Mouse (Mus musculus): ENCODE measurements at regions not wholly inside any gene's neighbourhood (a gene's known extent, or its start where the extent isn't known, plus 50 kb on each side); places are given as distances from the start of the nearest gene placed in this dataset.

DNA sequence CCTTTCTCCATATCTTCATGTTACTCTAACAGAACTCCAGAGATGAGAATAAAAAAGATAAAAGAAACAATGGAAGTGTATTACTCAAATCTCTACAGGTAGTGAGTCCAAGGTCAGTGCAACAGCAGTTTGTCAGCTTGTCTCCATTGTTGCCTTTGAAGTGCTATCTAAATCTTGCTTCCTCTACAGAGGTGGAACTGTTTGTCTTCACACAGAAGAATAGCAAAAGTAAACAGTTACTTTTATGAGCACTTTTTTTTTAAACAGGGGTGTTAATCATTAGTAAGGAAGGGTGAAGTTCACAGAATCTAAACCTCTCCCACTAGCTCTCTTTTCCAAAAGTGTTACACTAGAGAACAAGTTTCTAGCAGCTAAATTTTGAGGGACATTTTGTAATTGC is 906.0 kb upstream of the Slc10a2 start:
- no peak for ATAC-seq (ENCODE audit: insufficient number of reproducible peaks, low FRiP score, low TSS enrichment)

DNA sequence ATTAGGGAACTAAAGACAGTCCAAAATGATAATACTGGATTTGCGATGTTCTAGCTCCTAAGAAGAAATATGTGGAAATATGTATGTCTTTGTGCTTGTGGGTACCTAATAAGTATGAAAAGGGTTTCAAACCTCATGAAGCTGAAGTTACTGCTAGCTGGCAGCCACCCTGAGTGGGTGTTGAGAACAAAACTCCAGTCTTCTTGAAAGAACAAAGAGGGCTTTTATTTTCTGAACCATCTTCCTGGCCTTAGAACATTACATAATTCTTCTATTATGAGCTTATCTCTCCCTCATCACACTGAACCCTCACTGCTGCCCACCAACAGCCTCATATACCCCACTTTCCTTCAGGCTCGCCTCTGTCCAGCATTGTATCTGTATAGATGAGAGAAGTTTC is 905.6 kb upstream of the Slc10a2 start:
- ATAC-seq (ENCODE audit: insufficient number of reproducible peaks, low FRiP score, low TSS enrichment): no peak

DNA sequence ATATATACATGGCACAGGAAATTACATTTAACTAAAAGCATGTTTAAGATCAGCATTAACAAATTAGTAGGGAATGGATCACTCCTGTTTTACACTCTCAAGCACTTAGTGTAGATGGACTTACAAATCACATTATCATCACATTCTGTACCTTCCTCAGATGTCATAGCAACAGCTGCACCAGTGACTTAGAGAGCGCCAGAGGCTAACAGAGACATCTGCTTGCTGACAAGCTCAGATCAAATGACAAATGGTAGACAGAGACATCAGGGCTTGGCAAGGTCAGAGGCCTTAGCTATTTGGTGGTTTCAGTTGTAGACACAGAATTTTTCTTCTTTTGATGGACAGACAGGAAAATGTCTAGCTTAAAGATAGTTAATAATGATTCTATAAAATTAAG is 897.5 kb upstream of the Slc10a2 start:
- ATAC-seq (ENCODE audit: insufficient number of reproducible peaks, low FRiP score, low TSS enrichment): no peak

DNA sequence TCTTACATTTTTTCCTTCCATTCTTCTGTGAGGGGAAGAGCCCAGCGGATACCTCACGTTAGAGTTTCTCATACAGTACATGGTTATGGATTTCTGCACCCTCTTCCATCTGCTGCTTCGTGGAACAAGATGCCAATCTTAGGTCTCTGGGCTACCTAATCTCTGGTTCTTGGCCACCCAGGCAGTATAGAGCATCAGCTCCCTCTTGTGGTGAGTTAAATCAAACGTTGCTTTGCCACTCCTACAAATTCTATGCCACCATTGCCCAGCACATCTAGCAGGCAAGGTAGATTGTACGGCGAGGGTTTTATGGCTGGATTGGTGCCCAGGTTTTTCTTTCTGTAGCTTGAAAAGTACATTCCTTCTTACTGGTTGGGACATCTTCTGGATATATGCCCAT is 889.7 kb upstream of the Slc10a2 start:
- ATAC-seq (ENCODE audit: insufficient number of reproducible peaks, low FRiP score, low TSS enrichment): no peak

DNA sequence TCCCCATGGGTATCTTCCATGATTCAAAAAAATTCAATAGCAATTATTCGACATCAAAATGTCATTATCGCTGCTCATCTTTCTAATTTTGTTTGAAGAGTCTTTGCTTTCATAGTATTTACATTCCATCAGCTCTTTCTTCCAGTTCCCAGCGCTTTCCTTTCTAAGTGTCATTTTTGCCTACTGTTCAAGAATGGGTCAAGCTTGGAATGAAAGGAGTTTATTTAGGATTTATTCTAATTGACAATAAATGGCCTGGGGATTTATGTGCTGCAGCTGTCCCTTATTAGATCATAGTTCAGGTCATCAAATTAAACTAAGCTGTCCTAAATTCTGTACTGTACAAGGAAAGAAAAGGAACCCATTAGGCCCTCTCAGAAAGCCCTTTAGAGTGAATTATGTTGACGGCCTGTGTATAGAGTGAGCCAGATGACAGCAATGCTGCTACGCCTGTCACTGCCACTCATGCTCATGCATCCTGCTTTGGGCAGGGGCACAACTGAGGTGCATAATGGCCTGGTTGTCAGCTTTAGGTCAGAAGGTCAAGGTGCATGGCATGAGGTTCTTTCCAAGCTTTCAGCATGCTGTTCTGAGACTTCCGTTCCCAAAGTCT is 860.4 kb upstream of the Slc10a2 start:
- no peak for ATAC-seq (ENCODE audit: insufficient number of reproducible peaks, low FRiP score, low TSS enrichment)

DNA sequence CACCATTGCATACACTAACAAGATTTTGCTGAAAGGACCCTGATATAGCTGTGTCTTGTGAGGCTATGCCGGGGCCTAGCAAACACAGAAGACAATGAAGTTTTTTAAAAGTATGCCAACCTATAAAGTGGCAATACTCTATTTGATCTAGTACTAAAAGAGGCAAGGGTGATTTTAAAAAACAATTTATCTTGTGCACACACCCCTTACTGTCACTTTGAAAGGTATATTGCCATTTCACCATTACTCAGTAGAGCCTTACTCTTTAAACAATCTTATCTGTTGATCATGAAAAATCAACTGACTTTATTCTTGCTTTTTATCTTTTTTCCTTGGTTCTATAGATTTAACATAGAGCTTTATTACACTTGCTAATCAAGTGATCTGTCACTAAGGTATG is 859.1 kb upstream of the Slc10a2 start:
- no peak for ATAC-seq (ENCODE audit: insufficient number of reproducible peaks, low FRiP score, low TSS enrichment)

DNA sequence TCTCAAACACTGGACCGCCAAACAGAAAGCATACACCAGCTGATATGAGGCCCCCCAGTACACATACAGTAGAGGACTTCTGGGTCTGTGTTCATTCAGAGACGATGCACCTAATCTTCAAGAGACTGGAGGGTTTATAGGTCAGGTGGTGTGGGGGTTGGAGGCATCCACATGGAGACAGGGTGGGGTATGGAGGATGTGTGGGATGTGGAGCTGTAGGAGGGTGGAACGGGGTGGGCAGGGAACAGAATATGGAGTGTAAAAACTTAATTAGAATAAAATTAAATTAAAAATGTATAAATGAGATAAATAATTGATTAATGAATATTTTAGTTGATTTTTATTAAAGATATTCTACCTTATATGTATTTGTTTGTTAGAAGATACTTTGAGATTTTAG is 832.9 kb upstream of the Slc10a2 start:
- ATAC-seq (ENCODE audit: insufficient number of reproducible peaks, low FRiP score, low TSS enrichment): no peak

DNA sequence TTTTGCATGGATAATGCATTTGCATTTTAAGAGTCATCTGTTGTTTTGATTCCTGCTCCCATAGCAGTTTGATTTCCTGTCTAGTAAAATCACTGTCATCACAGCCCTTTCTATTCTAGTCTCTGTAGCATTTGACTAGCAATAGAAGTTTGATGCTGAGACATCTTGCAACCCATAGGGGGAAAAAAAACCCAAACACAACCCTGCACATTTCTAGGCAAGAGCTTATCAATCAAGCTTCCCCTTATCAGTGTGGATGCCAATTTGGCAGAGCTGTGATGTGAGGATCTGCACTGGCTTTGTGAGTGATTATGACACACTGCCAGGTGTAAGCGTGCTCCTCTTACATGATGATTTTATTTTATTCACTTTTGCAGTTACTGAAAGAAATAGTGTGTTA is 813.0 kb upstream of the Slc10a2 start:
- ATAC-seq (ENCODE audit: insufficient number of reproducible peaks, low FRiP score, low TSS enrichment): no peak
